Mouse (Mus musculus) neural tube, embryonic 13.5 days (tissue): ENCODE measurements around the gene Bfar. TPM values are rescaled to one million over a fixed set of nuclear protein-coding genes. Genes with fewer than 3 reads are reported as not detected.
"Not testable (repeated sequence)": the region's sequence is repeated elsewhere in the genome, so short reads cannot be mapped to it uniquely, and the experiment has no call there.

ENCODE experiments used
- ATAC-seq: fragments of 200-750 bp; cut with Nextera tagmentation; 2 replicates; pipeline ENCODE4 v1.8.0; 2017; ENCODE audit warnings: low read depth, mild to moderate bottlenecking, moderate TSS enrichment, moderate library complexity
- H3K27ac ChIP-seq: fragments of 300-500 bp; sonication (generic); replicated peaks from 2 replicates; pipeline ENCODE4 v1.5.1; 2015; ENCODE audit warnings: moderate library complexity, mild to moderate bottlenecking, inconsistent platforms
- H3K27me3 ChIP-seq: fragments of 300-500 bp; sonication (generic); 2 replicates; pipeline ENCODE4 v1.6.1; 2015; ENCODE audit warnings: mild to moderate bottlenecking, inconsistent platforms
- H3K36me3 ChIP-seq: fragments of 300-500 bp; sonication (generic); 2 replicates; pipeline ENCODE4 v1.6.1; 2015; ENCODE audit warnings: mild to moderate bottlenecking, inconsistent platforms
- H3K4me1 ChIP-seq: fragments of 300-500 bp; sonication (generic); replicated peaks from 2 replicates; pipeline ENCODE4 v1.6.1; 2015; ENCODE audit warnings: inconsistent platforms
- H3K4me2 ChIP-seq: fragments of 300-500 bp; sonication (generic); 2 replicates; pipeline ENCODE4 v1.6.1; 2015; ENCODE audit warnings: inconsistent platforms, mild to moderate bottlenecking, moderate library complexity
- H3K4me3 ChIP-seq: fragments of 300-500 bp; sonication (generic); 2 replicates; pipeline ENCODE4 v1.5.1; 2015; ENCODE audit warnings: mild to moderate bottlenecking, inconsistent platforms
- H3K9ac ChIP-seq: fragments of 300-500 bp; sonication (generic); 2 replicates; pipeline ENCODE4 v1.6.1; 2015; ENCODE audit warnings: moderate library complexity, mild to moderate bottlenecking, inconsistent platforms
- H3K9me3 ChIP-seq: fragments of 300-500 bp; sonication (generic); 2 replicates; pipeline ENCODE4 v1.6.1; 2016; ENCODE audit warnings: inconsistent platforms
- WGBS: fragments of 180-500 bp; shearing (Covaris S2); methylation state at CpG from one replicate; pipeline ENCODE4 v1.1.7; 2015; 5-methylcytosine and 5-hydroxymethylcytosine counted together
- polyA plus RNA-seq: library from polyadenylated mRNA; unstranded; fragments of >200 nt; fragmentation: Nextera tagmentation; extraction: Ambion mirVana; gene quantifications from 2 replicates; pipeline ENCODE4 v1.2.1, GENCODE M21; 2015

Bfar gene
- polyA plus RNA-seq, 1 experiment from 2014 or later, result 54.3 TPM

DNA sequence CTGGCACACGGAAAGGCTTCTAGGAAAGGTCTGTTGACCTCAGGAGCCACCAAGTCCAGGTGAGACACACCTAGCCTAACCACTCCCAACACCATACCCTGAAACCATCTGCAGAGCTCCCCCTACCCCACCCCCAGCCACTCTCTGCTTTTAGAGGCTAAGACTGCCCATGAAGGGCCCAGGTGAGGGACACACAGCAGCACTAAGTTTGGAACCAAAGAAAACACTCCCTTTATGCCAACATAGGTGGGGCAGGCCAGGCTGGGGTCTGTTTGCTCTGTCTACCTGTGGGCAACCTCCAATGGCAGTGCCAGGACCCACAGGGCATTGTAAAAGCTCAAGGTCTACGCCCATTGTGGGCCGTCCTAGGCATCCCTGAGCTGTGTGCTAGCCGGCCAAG is 57.8 kb downstream of the Bfar start:
- no peak overlapping the region for H3K4me2 ChIP-seq
- H3K27ac ChIP-seq, result no peak overlapping the region
- WGBS, result 89% methylated on average over 4 of the region's 4 CpGs
- H3K36me3 ChIP-seq, result no peaks in the 10 kb centered on the region
- no peak overlapping the region for H3K4me3 ChIP-seq
- H3K9ac ChIP-seq, result no peak overlapping the region
- peaks cover 9% of the 10 kb centered on the region for H3K4me1 ChIP-seq
- H3K9me3 ChIP-seq, result no peaks in the 10 kb centered on the region
- H3K27me3 ChIP-seq, result no peaks in the 10 kb centered on the region
- no peak for ATAC-seq

DNA sequence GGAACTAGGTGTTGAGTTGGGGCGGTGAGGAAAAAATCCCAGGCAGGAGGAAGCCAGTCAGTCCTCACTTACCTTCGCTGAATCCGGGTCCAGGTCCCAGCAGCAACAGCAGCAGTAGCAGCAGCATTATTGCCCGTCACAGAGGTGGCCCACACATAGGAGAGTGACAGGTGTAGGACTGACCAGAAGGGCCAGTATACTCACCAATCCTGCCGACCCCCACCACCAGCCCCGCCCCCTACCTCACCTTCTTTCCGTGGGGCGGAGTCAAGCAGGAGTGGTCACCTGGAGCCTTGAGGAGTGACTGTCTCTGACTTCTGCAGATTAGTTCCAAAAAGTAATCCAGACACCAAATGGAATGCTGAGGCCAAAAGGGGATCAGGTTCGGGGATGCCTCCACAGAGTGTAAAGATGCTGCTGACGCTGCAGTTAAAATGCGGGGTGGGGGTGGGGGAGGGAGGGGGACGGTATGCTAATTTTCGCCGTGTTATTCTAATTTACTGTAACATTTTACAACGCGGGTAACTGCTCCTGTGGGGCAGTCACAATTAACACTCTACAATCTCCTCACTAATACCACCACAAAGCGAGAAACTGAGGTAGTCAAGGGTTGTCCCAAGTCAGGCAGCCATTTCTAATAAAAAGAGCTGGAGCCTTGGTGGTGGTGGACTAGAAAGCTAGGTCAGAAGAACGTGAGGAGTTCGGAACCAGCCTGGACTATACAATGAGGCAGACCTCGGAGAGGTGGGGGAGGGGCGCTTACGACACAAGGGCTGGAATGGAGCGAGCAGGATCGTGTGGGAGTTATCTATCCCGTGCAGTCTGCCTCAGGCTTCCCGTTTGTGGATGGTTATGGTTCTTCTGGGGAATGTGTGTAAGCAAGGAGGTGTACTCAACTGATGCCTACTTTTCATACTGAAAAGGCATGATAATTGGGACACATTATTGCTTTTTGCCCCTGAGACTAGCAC is 58.9 kb downstream of the Bfar start, which contains the start of gene Pla2g10:
Pla2g10 (minus strand) TSS at position 699 of the 971 bp plus-strand sequence.
- Histone ChIP-seq H3K4me3 (peak within 1 kb of the TSS; percentile 13; the same call in 1 of the 2 replicates), H3K27ac (no peak within 1 kb of the TSS), H3K27me3 (no peaks in the 10 kb centered on the region), H3K9ac (no peak within 1 kb of the TSS), H3K36me3 (no peaks in the 10 kb centered on the region), H3K4me1 (peaks cover 9% of the 10 kb centered on the region), H3K9me3 (no peaks in the 10 kb centered on the region), H3K4me2 (peak within 1 kb of the TSS; percentile 47)
- ATAC-seq, result peak; percentile 63
- 10% methylated on average over 26 of the region's 26 CpGs for WGBS

- H3K4me1 ChIP-seq, result peaks cover 9% of the 10 kb centered on the region
- H3K4me2 ChIP-seq, result no peak overlapping the region
- 91% methylated on average over 3 of the region's 3 CpGs for WGBS
- no peaks in the 10 kb centered on the region for H3K36me3 ChIP-seq
- no peak overlapping the region for H3K4me3 ChIP-seq
- no peaks in the 10 kb centered on the region for H3K9me3 ChIP-seq
- no peak overlapping the region for H3K27ac ChIP-seq
- no peak for ATAC-seq
- H3K9ac ChIP-seq, result no peak overlapping the region
- no peaks in the 10 kb centered on the region for H3K27me3 ChIP-seq
Measured at GRCm38 (mm10) chr16:13732786-13733185, 61.1 kb downstream of the Bfar start.

DNA sequence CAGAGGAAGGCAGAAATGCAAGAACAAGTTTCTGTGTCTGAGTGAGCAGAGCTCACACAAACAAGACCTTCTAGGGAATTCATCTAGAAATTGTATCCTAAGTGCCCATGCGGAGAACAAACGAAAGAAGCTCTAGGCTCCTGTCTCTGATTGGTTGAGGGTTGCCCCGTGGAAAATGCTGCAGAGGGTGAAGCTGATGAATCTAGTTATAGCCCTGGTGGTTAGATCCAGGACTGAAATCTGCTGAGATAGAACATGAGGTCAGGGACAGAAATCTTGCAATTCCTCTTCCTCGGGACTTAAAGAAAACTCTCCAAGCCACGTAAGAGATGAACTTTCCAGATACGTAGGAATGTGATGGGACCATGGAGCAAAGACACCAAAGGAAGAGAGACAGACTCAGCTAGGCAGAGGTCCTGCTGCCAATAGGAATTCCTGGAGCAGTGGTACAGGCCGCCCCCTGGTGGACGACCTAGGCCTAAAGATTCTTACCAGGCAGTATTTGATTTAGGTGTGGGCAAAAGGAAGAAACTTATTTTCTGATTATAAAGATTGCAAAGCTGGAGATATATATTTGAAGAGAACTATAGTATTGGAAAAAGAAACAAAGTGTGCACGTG is 62.0 kb downstream of the Bfar start:
- H3K4me3 ChIP-seq, result no peak overlapping the region
- ATAC-seq, result no peak
- no peak overlapping the region for H3K4me2 ChIP-seq
- H3K27me3 ChIP-seq, result no peaks in the 10 kb centered on the region
- no peak overlapping the region for H3K9ac ChIP-seq
- peaks cover 9% of the 10 kb centered on the region for H3K4me1 ChIP-seq
- H3K36me3 ChIP-seq, result no peaks in the 10 kb centered on the region
- no peaks in the 10 kb centered on the region for H3K9me3 ChIP-seq
- no peak overlapping the region for H3K27ac ChIP-seq
- WGBS, result 22% methylated on average over 9 of the region's 9 CpGs

DNA sequence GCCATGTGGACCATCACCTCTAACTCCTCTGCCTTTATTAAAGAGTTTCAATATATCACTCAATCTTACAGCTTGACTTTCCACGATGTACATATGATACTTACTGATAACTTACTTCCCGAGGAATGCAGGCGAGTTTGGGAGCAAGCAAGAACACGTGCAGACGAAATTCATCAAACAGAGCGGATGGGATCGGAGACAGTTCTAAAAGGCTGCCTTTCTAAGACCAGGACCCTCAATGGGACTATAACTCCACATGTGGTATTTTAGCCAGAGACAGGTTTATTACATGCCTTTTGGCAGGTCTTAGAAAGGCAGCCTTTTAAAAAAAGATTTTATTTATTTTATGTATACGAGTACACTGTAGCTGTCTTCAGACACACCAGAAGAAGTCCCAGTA is 64.3 kb downstream of the Bfar start:
- no peak for ATAC-seq
- no peaks in the 10 kb centered on the region for H3K36me3 ChIP-seq
- H3K27ac ChIP-seq, result no peak overlapping the region
- no peak overlapping the region for H3K4me2 ChIP-seq
- WGBS, result 69% methylated on average over 8 of the region's 8 CpGs
- peaks cover 1% of the 10 kb centered on the region for H3K4me1 ChIP-seq
- H3K4me3 ChIP-seq, result no peak overlapping the region
- H3K9ac ChIP-seq, result no peak overlapping the region
- no peaks in the 10 kb centered on the region for H3K27me3 ChIP-seq
- H3K9me3 ChIP-seq, result no peaks in the 10 kb centered on the region

DNA sequence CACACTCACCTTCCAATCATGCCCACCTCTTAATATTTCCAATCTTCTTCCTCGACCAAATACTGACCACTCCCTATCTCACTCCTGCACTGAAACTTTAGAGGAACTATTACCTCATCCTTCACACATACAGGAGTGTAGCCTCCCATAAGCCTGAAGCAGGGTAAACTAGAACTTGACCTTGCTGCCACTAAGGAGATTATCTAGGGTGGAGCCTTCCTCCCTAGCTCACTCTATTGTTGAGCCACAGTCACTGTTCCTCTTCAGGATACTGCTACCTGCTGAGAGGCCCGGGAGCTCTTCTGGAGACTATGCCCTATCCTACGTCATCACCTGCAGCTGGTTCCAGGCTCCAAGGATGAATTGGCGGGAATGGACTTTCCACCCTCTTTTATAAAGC is 67.4 kb downstream of the Bfar start:
- H3K27ac ChIP-seq, H3K4me2 ChIP-seq, H3K36me3 ChIP-seq, H3K9ac ChIP-seq, ATAC-seq, H3K4me3 ChIP-seq, H3K27me3 ChIP-seq, H3K9me3 ChIP-seq, H3K4me1 ChIP-seq: not testable (repeated sequence)
- WGBS, result 69% methylated on average over 4 of the region's 4 CpGs

- Histone ChIP-seq H3K4me2 (no peak overlapping the region), H3K36me3 (no peaks in the 10 kb centered on the region), H3K9ac (no peak overlapping the region), H3K4me1 (no peaks in the 10 kb centered on the region), H3K27ac (no peak overlapping the region), H3K4me3 (no peak overlapping the region), H3K9me3 (no peaks in the 10 kb centered on the region), H3K27me3 (no peaks in the 10 kb centered on the region)
- ATAC-seq, result no peak
- 78% methylated on average over 2 of the region's 2 CpGs for WGBS
Measured at GRCm38 (mm10) chr16:13740844-13741243, 69.2 kb downstream of the Bfar start.

- Histone ChIP-seq H3K27ac (no peak overlapping the region), H3K4me1 (no peaks in the 10 kb centered on the region), H3K9me3 (no peaks in the 10 kb centered on the region), H3K9ac (no peak overlapping the region), H3K36me3 (no peaks in the 10 kb centered on the region), H3K27me3 (no peaks in the 10 kb centered on the region), H3K4me3 (no peak overlapping the region), H3K4me2 (no peak overlapping the region)
- no peak for ATAC-seq
- 96% methylated on average over 8 of the region's 8 CpGs for WGBS
Measured at GRCm38 (mm10) chr16:13747708-13748107, 76.0 kb downstream of the Bfar start.

DNA sequence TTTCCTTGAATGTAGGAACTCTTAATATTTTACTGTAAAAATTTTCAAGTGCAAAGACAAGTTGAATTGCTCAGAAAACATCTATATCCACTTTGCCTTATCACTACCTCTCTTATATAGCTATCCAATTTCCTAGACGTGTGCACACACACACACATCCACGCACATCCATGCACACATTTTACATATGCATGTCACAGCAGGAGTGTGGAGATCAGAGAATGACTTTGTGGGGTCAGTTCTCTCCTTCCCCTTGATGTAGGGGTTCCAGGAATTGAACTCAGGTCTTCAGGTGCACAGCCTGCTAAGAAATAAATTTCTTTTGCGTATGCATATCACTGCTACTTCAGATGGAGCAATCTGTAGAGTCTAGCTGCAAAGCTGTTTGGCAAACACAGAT is 76.5 kb downstream of the Bfar start:
- Histone ChIP-seq H3K36me3 (no peaks in the 10 kb centered on the region), H3K27me3 (no peaks in the 10 kb centered on the region), H3K4me3 (no peak overlapping the region), H3K9ac (no peak overlapping the region), H3K27ac (no peak overlapping the region), H3K9me3 (no peaks in the 10 kb centered on the region), H3K4me2 (no peak overlapping the region), H3K4me1 (no peaks in the 10 kb centered on the region)
- WGBS, result 68% methylated on average over 3 of the region's 3 CpGs
- no peak for ATAC-seq

DNA sequence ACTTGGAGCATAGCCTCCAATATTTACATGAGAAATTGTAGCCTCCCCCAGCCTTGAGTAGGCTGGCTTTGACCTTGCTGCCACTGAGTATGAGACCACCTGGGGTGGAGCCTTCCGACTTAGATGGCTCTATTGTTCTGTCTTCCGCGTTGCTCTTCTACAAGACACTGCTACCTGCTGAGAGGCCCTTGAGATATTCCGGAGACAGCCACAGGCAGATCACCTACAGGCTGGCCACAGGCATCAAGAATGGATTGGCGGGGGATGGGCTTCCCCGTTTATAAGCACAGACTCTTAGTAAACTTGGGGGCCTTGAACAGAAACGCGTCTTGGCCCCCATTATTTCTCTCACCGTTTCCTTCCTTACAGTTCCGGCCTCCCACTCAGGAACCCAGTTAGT is 77.2 kb downstream of the Bfar start:
- not testable (repeated sequence) for H3K9ac ChIP-seq, ATAC-seq, H3K4me3 ChIP-seq, H3K9me3 ChIP-seq, H3K4me1 ChIP-seq, H3K36me3 ChIP-seq, H3K27ac ChIP-seq, H3K4me2 ChIP-seq, H3K27me3 ChIP-seq
- 16% methylated on average over 10 of the region's 10 CpGs for WGBS

DNA sequence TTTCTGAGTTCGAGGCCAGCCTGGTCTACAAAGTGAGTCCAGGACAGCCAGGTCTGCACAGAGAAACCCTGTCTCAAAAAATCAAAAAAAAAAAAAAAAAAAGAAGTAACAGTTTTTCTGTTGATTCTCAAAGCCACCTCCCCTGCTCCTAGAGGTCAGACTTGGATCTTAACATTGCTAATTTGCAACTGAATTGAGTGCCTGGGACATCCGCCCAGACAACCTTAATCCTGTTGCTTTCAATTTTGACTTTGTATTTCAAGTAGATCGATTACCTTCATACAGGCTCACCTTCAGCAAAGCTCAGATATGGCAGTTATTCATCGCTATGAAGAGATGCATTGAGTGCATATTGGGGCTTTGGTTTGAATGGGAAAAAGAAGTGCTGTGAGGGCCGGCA is 77.6 kb downstream of the Bfar start:
- Histone ChIP-seq H3K4me3 (no peak overlapping the region), H3K27me3 (no peaks in the 10 kb centered on the region), H3K9me3 (no peaks in the 10 kb centered on the region), H3K4me2 (no peak overlapping the region), H3K27ac (no peak overlapping the region), H3K9ac (no peak overlapping the region), H3K4me1 (no peaks in the 10 kb centered on the region), H3K36me3 (no peaks in the 10 kb centered on the region)
- 55% methylated on average over 5 of the region's 5 CpGs for WGBS
- ATAC-seq, result no peak

DNA sequence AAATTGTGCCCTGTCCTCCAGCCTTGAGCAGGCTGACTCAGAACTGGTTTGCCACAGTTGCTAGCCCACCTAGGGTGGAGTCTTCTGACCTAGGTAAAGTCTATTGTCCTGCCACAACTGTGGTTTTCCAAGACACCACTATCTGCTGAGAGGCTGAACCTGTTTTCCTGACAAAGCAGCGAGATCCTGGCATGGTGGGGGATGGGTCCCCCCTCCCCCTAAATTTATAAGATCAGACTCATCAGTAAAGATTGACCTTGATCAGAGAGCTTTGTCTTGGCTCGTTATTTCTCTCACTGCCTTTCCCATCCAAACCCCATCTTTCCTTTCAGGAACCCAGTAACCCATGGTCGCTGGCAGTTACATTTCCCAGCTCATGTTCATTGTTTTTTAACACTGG is 78.3 kb downstream of the Bfar start:
- no peak overlapping the region for H3K27ac ChIP-seq
- H3K4me3 ChIP-seq, result no peak overlapping the region
- H3K9ac ChIP-seq, result no peak overlapping the region
- H3K9me3 ChIP-seq, result no peaks in the 10 kb centered on the region
- WGBS, result 58% methylated on average over 3 of the region's 3 CpGs
- H3K36me3 ChIP-seq, result no peaks in the 10 kb centered on the region
- no peak overlapping the region for H3K4me2 ChIP-seq
- no peak for ATAC-seq
- H3K4me1 ChIP-seq, result peaks cover 2% of the 10 kb centered on the region; the same call in 1 of the 2 replicates
- H3K27me3 ChIP-seq, result no peaks in the 10 kb centered on the region
